9 mouse cellular contexts compared by ENCODE assay signal in the genomic region with DNA sequence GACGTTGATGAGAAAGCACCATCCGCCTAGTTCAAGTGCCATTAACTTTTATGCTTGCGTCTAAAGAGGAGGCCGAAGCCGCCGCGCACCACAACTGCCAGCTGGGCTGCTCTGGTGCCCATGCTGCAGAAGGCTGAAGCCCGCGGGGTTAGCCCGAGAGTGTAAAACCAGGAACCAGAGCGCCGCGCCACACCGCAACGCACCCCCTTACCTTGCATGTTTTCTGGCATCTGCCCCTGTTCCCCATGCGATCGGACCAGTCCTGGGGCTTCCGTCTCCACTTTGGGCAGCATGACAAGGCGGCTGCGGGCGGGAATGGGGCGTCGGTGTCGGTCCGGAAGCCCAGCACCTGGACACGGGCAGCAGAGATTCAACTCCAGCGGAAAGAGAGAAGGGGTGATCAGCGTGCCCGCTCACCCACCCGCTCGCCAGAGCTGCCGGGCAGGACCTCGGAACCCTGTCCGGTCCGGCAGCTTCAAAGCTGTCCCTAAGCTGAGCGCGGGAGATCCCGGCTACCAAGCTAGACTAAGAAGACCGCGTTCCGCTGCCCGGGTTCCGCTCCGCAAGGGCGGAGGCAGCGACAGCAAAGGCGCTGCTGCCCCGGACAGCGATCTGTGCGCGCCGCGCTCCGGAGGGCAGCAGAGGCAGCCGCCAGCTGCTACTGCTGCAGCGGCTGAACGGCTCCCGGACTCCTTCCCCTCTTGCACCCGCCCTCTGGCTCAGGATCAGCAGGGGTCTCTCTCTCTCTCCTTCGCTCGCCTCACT. TPM values are rescaled to one million over a fixed set of nuclear protein-coding genes. Genes with fewer than 3 reads are reported as not detected.
A peak's percentile ranks its signal among the peaks of the same experiment; 100 is the strongest.
DNase-seq lines count a peak whose midpoint lies in the region; ATAC-seq lines count a peak whose summit lies in the region.
"Had no signal": no experiment of that assay in that cellular context is flagged by ENCODE, and none has a peak within 500 bp of the region (broad histone marks: within the 10 kb centered on the region; RNA-seq: fewer than 3 reads in every experiment).

No protein-coding gene starts in this region.

- H3K27me3 ChIP-seq in embryonic facial prominence, embryonic 10.5 days (replicated peaks; ENCODE audit: low read depth, poor library complexity, severe bottlenecking), result peaks cover 100% of the 10 kb centered on the region
- peaks cover 91% of the 10 kb centered on the region for H3K27me3 ChIP-seq in limb, embryonic 12.5 days
- peaks cover 95% of the 10 kb centered on the region for H3K27me3 ChIP-seq in midbrain, embryonic 11.5 days (ENCODE audit: control insufficient read depth, insufficient read depth, low read length)

- WGBS in embryonic facial prominence, embryonic 10.5 days, result under 1% methylated on average over 61 of the region's 61 CpGs
- WGBS in limb, embryonic 12.5 days, result under 1% methylated on average over 61 of the region's 61 CpGs
- WGBS in midbrain, embryonic 11.5 days, result under 1% methylated on average over 58 of the region's 61 CpGs

- peak overlapping the region; percentile 95 for H3K4me2 ChIP-seq in limb, embryonic 12.5 days
- peak overlapping the region; percentile 76 for H3K4me2 ChIP-seq in midbrain, embryonic 11.5 days

- H3K9me3 ChIP-seq in embryonic facial prominence, embryonic 10.5 days, result no peaks in the 10 kb centered on the region
- H3K9me3 ChIP-seq in limb, embryonic 12.5 days, result no peaks in the 10 kb centered on the region
- 0 out of 2 replicates have a peak, but pooled peaks cover 2% of the 10 kb centered on the region for H3K9me3 ChIP-seq in midbrain, embryonic 11.5 days (ENCODE audit: control insufficient read depth, low read length)

- H3K9ac ChIP-seq in limb, embryonic 12.5 days (replicated peaks), result peak overlapping the region; percentile 44
- peak overlapping the region; percentile 44; the same call in 1 of the 2 replicates for H3K9ac ChIP-seq in midbrain, embryonic 11.5 days (ENCODE audit: low read length)

- peak overlapping the region; percentile 72 for H3K27ac ChIP-seq in embryonic facial prominence, embryonic 10.5 days (replicated peaks)
- no peak overlapping the region for H3K27ac ChIP-seq in limb, embryonic 12.5 days
- no peak overlapping the region for H3K27ac ChIP-seq in midbrain, embryonic 11.5 days (ENCODE audit: low read depth, low read length)

- DNase-seq in left cerebral cortex, postnatal 4 days, result peak; percentile 43
- DNase-seq in left cerebral cortex, adult 8-10 months (ENCODE audit: low spot score in 2 of 2), result no peak
- DNase-seq in embryonic facial prominence, embryonic 10.5 days (ENCODE audit: low spot score), result peak; percentile 80
- peak; percentile 62 to 66 for DNase-seq in heart, postnatal 14 days
- peak; percentile 97 for DNase-seq in midbrain, embryonic 11.5 days (ENCODE audit: low spot score, missing footprints)
- peak; percentile 39 for DNase-seq in testis, postnatal 14 days (ENCODE audit: low spot score)
- no peak for DNase-seq in frontal cortex, adult 2 months (ENCODE audit: extremely low spot score in 1 of 2, low spot score in 1 of 2)

- intact Hi-C loops in left cerebral cortex, postnatal 4 days (cut with DNase I), result no loop called here
- intact Hi-C loops in heart, postnatal 14 days (cut with DNase I), result loop anchor here (5.0 to 10.0 kb wide), 2 partner anchors 166 to 276 kb away; no protein-coding TSS in a partner anchor

- no peaks in the 10 kb centered on the region for H3K36me3 ChIP-seq in embryonic facial prominence, embryonic 10.5 days (replicated peaks)
- H3K36me3 ChIP-seq in limb, embryonic 12.5 days, result no peaks in the 10 kb centered on the region
- no peaks in the 10 kb centered on the region for H3K36me3 ChIP-seq in midbrain, embryonic 11.5 days (ENCODE audit: control insufficient read depth, insufficient read depth, low read length)

- no peak for ATAC-seq in limb, embryonic 12.5 days (ENCODE audit: insufficient number of reproducible peaks, insufficient read depth, low FRiP score, low TSS enrichment, low read depth)
- ATAC-seq in midbrain, embryonic 11.5 days (ENCODE audit: low FRiP score), result peak; percentile 78

- peak overlapping the region; percentile 64 for H3K4me3 ChIP-seq in embryonic facial prominence, embryonic 10.5 days
- H3K4me3 ChIP-seq in limb, embryonic 12.5 days (replicated peaks), result peak overlapping the region; percentile 51
- peak overlapping the region; percentile 39 for H3K4me3 ChIP-seq in midbrain, embryonic 11.5 days (ENCODE audit: low read depth, low read length)
- H3K4me3 ChIP-seq: myocyte had no signal

- H3K4me1 ChIP-seq in embryonic facial prominence, embryonic 10.5 days, result peaks cover 64% of the 10 kb centered on the region
- H3K4me1 ChIP-seq in limb, embryonic 12.5 days (replicated peaks), result peaks cover 39% of the 10 kb centered on the region
- H3K4me1 ChIP-seq in midbrain, embryonic 11.5 days (ENCODE audit: control insufficient read depth, insufficient read depth, low read length), result peaks cover 19% of the 10 kb centered on the region

RNA-seq across cellular contexts. Expression of a gene that starts 11.6 kb away (rescaled TPM):
- total RNA-seq in left cerebral cortex, postnatal 4 days (2021), result 1 to 10 TPM in 1 of 2 experiments, under 1 TPM in 1; 0.52 to 1.4 TPM
- under 1 TPM in 2 of 4 experiments, not detected in 2; 0.09 to 0.11 TPM for total RNA-seq in left cerebral cortex, adult 8-10 months (2022)
- 1.1 and 1.3 TPM in 2 replicates for polyA plus RNA-seq in embryonic facial prominence, embryonic 10.5 days (2016; fragmentation: Nextera tagmentation; extraction: Ambion mirVana)
- 1 to 10 TPM; 1.6 to 2.2 TPM for total RNA-seq in heart, postnatal 14 days (2021)
- 0.34 and 0.35 TPM in 2 replicates for polyA plus RNA-seq in limb, embryonic 12.5 days (2016; fragmentation: Nextera tagmentation; extraction: Ambion mirVana)
- 0.40 and 0.52 TPM in 2 replicates for polyA plus RNA-seq in midbrain, embryonic 11.5 days (2014; fragmentation: Nextera tagmentation; extraction: Ambion mirVana)
- 0.06 and 0.15 TPM in 2 replicates for polyA plus RNA-seq in frontal cortex, adult 2 months (2012; rRNA removed)
- polyA plus RNA-seq: myocyte had no signal

Comparison
In these comparisons a context has a peak if more than half of its experiments do, and no peak if none do; other contexts are left out.
1. DNase-seq: peak in left cerebral cortex, postnatal 4 days (single experiment), embryonic facial prominence, embryonic 10.5 days (single experiment), heart, postnatal 14 days (2 of 2), midbrain, embryonic 11.5 days (single experiment) and testis, postnatal 14 days (single experiment); none in left cerebral cortex, adult 8-10 months (0 of 2) and frontal cortex, adult 2 months (0 of 2).
2. Peak in every context shown above with its lines, with median percentiles within 50 percentile points of each other: H3K4me3 ChIP-seq.